Mouse (Mus musculus) liver, embryonic 15.5 days (tissue): ENCODE results near the gene Gm5447. TPM values are rescaled to one million over a fixed set of nuclear protein-coding genes. Genes with fewer than 3 reads are reported as not detected.

Source experiments
- ATAC-seq: fragments of 200-750 bp; cut with Nextera tagmentation; 2 replicates; pipeline ENCODE4 v1.8.0; 2017; ENCODE audit warnings: moderate number of reproducible peaks, mild to moderate bottlenecking, moderate library complexity; ENCODE audit not compliant: insufficient read depth
- H3K27ac ChIP-seq: fragments of 300-500 bp; sonication (generic); replicated peaks from 2 replicates; pipeline ENCODE4 v1.5.1; 2015; ENCODE audit warnings: mild to moderate bottlenecking, inconsistent platforms
- H3K27me3 ChIP-seq: fragments of 300-500 bp; sonication (generic); 2 replicates; pipeline ENCODE4 v1.6.1; 2015; ENCODE audit warnings: mild to moderate bottlenecking, inconsistent platforms
- H3K36me3 ChIP-seq: fragments of 300-500 bp; sonication (generic); replicated peaks from 2 replicates; pipeline ENCODE4 v1.6.1; 2015; ENCODE audit warnings: moderate library complexity, mild to moderate bottlenecking, inconsistent platforms
- H3K4me1 ChIP-seq: fragments of 300-500 bp; sonication (generic); replicated peaks from 2 replicates; pipeline ENCODE4 v1.6.1; 2015; ENCODE audit warnings: inconsistent platforms
- H3K4me2 ChIP-seq: fragments of 300-500 bp; sonication (generic); 2 replicates; pipeline ENCODE4 v1.6.1; 2015; ENCODE audit warnings: moderate library complexity, mild to moderate bottlenecking, inconsistent platforms
- H3K4me3 ChIP-seq: fragments of 300-500 bp; sonication (generic); replicated peaks from 2 replicates; pipeline ENCODE4 v1.5.1; 2015; ENCODE audit warnings: mild to moderate bottlenecking, inconsistent platforms
- H3K9ac ChIP-seq: fragments of 300-500 bp; sonication (generic); 2 replicates; pipeline ENCODE4 v1.6.1; 2015; ENCODE audit warnings: moderate library complexity, mild to moderate bottlenecking, inconsistent platforms
- H3K9me3 ChIP-seq: fragments of 300-500 bp; sonication (generic); replicated peaks from 2 replicates; pipeline ENCODE4 v1.6.1; 2016; ENCODE audit warnings: inconsistent platforms
- whole genome bisulfite sequencing: fragments of 180-500 bp; shearing (Covaris S2); methylation state at CpG from one replicate; pipeline ENCODE4 v1.1.7; 2015; ENCODE audit warnings: mixed read lengths; ENCODE audit not compliant: insufficient replicate concordance; 5-methylcytosine and 5-hydroxymethylcytosine counted together
- polyA plus RNA-seq: library from polyadenylated mRNA; unstranded; fragments of >200 nt; fragmentation: Nextera tagmentation; extraction: Ambion mirVana; gene quantifications from 2 replicates; pipeline ENCODE4 v1.2.1, GENCODE M21; 2015

The Gm5447 gene
- polyA plus RNA-seq, 1 experiment from 2014 or later, result 0.09 TPM

DNA sequence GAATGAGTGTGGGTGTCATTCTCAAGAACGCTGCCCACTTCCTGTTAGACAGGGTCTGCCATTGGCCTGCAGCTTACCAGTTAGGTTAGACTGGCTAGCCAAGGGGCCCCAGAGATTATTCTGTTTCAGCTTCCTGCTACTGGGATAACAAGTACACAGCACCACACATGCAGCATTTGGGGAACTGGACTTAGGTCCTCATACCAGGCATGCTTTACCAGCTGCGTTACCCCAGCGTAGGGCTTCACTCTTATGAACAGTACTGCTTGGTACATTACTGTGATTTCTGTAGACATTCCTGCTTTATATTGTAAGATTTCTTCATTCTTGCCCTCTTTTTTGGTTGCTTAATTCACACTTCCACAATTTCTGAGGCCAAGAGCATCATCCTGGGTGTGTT, 43.5 kb downstream of the Gm5447 start:
- Histone ChIP-seq H3K4me2 (no peak overlapping the region), H3K36me3 (no peaks in the 10 kb centered on the region), H3K27ac (no peak overlapping the region), H3K9ac (no peak overlapping the region), H3K4me3 (no peak overlapping the region), H3K9me3 (no peaks in the 10 kb centered on the region), H3K27me3 (no peaks in the 10 kb centered on the region), H3K4me1 (no peaks in the 10 kb centered on the region)
- WGBS, result 51% methylated on average over 3 of the region's 3 CpGs
- ATAC-seq, result no peak

DNA sequence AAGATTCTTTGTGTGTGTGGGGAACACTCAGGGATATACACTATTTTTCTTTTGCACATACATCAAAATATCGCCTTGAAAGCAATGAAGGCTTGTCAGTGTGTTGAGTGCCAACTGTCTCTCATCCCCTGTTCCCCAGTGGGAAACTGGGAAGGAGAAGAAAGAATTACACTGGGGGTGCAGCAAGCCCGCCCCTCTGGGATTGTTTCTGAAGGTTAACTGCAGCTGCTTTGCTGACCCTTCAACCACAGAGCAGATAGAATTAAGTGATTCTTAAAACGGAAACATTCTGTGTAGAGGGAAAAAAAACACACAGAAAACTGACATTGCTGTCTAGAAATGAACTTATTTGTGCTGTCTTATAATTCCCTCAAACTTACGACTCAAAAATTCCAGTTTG, 47.5 kb downstream of the Gm5447 start:
- H3K9ac ChIP-seq, result no peak overlapping the region
- no peak for ATAC-seq
- no peaks in the 10 kb centered on the region for H3K9me3 ChIP-seq
- H3K27me3 ChIP-seq, result no peaks in the 10 kb centered on the region
- no peak overlapping the region for H3K4me3 ChIP-seq
- 49% methylated on average over 4 of the region's 4 CpGs for WGBS
- no peak overlapping the region for H3K4me2 ChIP-seq
- H3K4me1 ChIP-seq, result no peaks in the 10 kb centered on the region
- no peaks in the 10 kb centered on the region for H3K36me3 ChIP-seq
- no peak overlapping the region for H3K27ac ChIP-seq

DNA sequence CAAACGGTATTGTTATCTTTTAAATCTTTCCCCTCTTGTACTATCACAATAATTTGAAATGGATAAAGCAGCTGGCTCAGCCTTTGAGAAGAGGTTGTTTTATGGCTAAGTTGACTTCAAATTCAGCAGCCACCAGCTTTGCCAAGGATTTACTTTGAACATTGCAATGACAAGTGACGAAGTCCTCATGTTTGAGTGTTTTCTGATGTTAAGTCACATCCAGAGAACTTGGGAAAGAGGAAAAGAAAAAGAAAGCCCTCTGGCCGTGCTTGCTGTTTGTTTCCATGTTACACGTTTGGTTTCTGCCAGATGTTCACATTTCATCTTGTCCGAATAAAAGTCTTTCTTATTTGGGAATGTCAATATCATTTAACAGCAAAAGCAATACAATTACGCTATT, 47.9 kb downstream of the Gm5447 start:
- Histone ChIP-seq H3K27ac (no peak overlapping the region), H3K9ac (no peak overlapping the region), H3K36me3 (no peaks in the 10 kb centered on the region), H3K9me3 (no peaks in the 10 kb centered on the region), H3K4me1 (no peaks in the 10 kb centered on the region), H3K27me3 (no peaks in the 10 kb centered on the region), H3K4me3 (no peak overlapping the region), H3K4me2 (no peak overlapping the region)
- no peak for ATAC-seq
- 58% methylated on average over 6 of the region's 6 CpGs for WGBS

DNA sequence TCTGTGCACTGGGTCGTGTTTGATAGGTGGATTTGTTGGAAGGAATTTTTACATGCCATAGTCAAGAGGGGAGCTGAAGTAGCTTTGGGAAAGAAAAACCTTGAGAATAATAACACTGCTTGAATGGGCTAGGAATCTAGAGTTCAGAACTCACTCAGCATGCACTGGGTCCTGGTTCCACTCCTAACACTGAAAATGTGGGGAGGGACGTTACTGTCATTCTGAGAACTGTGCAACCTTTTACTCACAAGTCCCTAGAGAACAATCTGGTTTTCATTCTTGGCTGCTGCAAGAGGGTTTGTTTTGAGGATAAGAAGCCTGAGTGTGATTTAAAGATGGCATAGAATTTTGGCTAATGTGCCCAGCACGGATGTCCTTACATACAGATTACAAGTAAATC, 49.7 kb downstream of the Gm5447 start:
- H3K27ac ChIP-seq, result no peak overlapping the region
- ATAC-seq, result no peak
- no peaks in the 10 kb centered on the region for H3K4me1 ChIP-seq
- 55% methylated on average over 3 of the region's 3 CpGs for WGBS
- no peak overlapping the region for H3K4me2 ChIP-seq
- no peaks in the 10 kb centered on the region for H3K27me3 ChIP-seq
- H3K36me3 ChIP-seq, result no peaks in the 10 kb centered on the region
- no peak overlapping the region for H3K9ac ChIP-seq
- H3K9me3 ChIP-seq, result no peaks in the 10 kb centered on the region
- H3K4me3 ChIP-seq, result no peak overlapping the region

Other genes starting within 250 kb of the Gm5447 start
- gene Irf4, start 225.0 kb upstream of the Gm5447 start, polyA plus RNA-seq, result 0.30 and 0.35 TPM in 2 replicates
- not detected in 2 replicates for gene Hus1b, start 26.4 kb upstream of the Gm5447 start, polyA plus RNA-seq
- gene Exoc2, start 111 bp upstream of the Gm5447 start, polyA plus RNA-seq, result 11.9 and 12.4 TPM in 2 replicates